Mouse (Mus musculus) midbrain, embryonic 14.5 days (tissue): ENCODE measurements at regions not wholly inside any gene's neighbourhood (a gene's known extent, or its start where the extent isn't known, plus 50 kb on each side); places are given as distances from the start of the nearest gene placed in this dataset. TPM values are rescaled to one million over a fixed set of nuclear protein-coding genes. Genes with fewer than 3 reads are reported as not detected.

Source experiments
- ATAC-seq: fragments of 200-750 bp; cut with Nextera tagmentation; 2 replicates; pipeline ENCODE4 v1.8.0; 2017; ENCODE audit warnings: moderate number of reproducible peaks, moderate library complexity; ENCODE audit not compliant: low FRiP score, low TSS enrichment
- DNase-seq: peaks from one replicate; pipeline ENCODE4 v3.0.0-alpha.2; 2015
- H3K27ac ChIP-seq: fragments of 300-500 bp; sonication (generic); replicated peaks from 2 replicates; pipeline ENCODE4 v1.5.1; 2014; ENCODE audit warnings: mild to moderate bottlenecking, low read depth, low read length, moderate library complexity
- H3K27me3 ChIP-seq: fragments of 300-500 bp; sonication (generic); 2 replicates; pipeline ENCODE4 v1.6.1; 2014; ENCODE audit warnings: low read length, control low read depth, mixed read lengths; ENCODE audit not compliant: control insufficient read depth, insufficient read depth
- H3K36me3 ChIP-seq: fragments of 300-500 bp; sonication (generic); 2 replicates; pipeline ENCODE4 v1.6.1; 2014; ENCODE audit warnings: low read length, control low read depth; ENCODE audit not compliant: control insufficient read depth, insufficient read depth
- H3K4me1 ChIP-seq: fragments of 300-500 bp; sonication (generic); 2 replicates; pipeline ENCODE4 v1.6.1; 2014; ENCODE audit warnings: mild to moderate bottlenecking, antibody characterized with exemption, low read length, control low read depth; ENCODE audit not compliant: control insufficient read depth, insufficient read depth
- H3K4me2 ChIP-seq: fragments of 300-500 bp; sonication (generic); 2 replicates; pipeline ENCODE4 v1.6.1; 2014; ENCODE audit warnings: mild to moderate bottlenecking, low read length, moderate library complexity
- H3K4me3 ChIP-seq: fragments of 300-500 bp; sonication (generic); replicated peaks from 2 replicates; pipeline ENCODE4 v1.5.1; 2014; ENCODE audit warnings: low read depth, low read length
- H3K9ac ChIP-seq: fragments of 300-500 bp; sonication (generic); replicated peaks from 2 replicates; pipeline ENCODE4 v1.6.1; 2014; ENCODE audit warnings: mild to moderate bottlenecking, low read length, moderate library complexity
- H3K9me3 ChIP-seq: fragments of 300-500 bp; sonication (generic); 2 replicates; pipeline ENCODE4 v1.6.1; 2016; ENCODE audit warnings: low read length, control low read depth, mixed read lengths; ENCODE audit not compliant: control insufficient read depth
- WGBS: fragments of 180-500 bp; shearing (Covaris S2); extraction: QIAGEN DNeasy Blood & Tissue Kit; methylation state at CpG from one replicate; pipeline ENCODE4 v1.1.7; 2014; 5-methylcytosine and 5-hydroxymethylcytosine counted together
- microRNA counts: library from miRNA; unstranded; fragments of <30 nt; microRNA quantifications from one replicate; lab custom pipeline; 2016
- microRNA-seq: library from miRNA; unstranded; fragments of <30 nt; microRNA quantifications from one replicate; pipeline ENCODE4, GENCODE M21; 2016

DNA sequence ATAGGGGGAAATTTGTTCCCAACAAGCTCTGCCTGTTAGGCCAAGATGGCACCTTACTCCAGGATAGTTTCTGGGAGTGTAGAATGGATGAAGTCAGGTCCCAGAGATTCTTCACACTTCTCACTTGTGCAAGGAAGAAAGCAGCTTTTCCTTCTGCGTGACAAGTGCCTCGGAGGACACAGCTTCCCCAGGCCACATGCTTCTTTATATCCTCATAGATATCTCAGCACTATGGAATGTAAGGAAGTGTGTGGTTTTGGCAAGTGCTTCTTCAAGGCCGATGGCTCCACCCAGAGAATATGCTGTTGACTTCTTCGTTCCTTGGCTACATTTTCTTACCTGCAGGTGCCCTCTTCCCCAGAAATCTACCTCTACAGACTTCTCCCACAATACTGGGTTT lies 51.9 kb upstream of the Il17a start:
- Histone ChIP-seq H3K36me3 (no peaks in the 10 kb centered on the region), H3K4me3 (no peak overlapping the region), H3K9ac (no peak overlapping the region), H3K27ac (no peak overlapping the region), H3K27me3 (no peaks in the 10 kb centered on the region), H3K9me3 (no peaks in the 10 kb centered on the region), H3K4me2 (no peak overlapping the region), H3K4me1 (no peaks in the 10 kb centered on the region)
- no peak for ATAC-seq
- no peak for DNase-seq
- 96% methylated on average over 4 of the region's 4 CpGs for WGBS

DNA sequence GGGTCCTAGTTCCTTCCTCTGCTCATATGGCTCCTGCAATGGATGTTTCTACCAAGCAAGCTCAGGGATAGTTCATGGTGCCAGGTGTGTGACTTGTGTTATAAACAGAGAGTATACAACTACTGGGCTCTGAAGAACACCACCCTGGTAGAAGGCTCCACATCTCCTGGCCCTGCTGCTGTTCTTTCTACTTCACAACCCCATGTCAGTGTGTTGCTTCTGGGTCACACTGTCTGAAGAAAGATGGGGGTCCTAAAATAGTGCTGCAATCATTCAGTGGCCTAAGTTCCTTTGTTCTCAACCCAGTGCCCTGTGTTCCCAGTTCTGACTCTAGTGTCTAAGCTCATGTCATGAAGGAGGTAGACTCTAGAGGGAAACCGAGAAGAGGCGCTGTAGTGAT lies 51.4 kb upstream of the Il17a start:
- no peak overlapping the region for H3K9ac ChIP-seq
- H3K4me2 ChIP-seq = no peak overlapping the region
- H3K4me3 ChIP-seq = no peak overlapping the region
- ATAC-seq = no peak
- H3K27me3 ChIP-seq = no peaks in the 10 kb centered on the region
- 94% methylated on average over 2 of the region's 2 CpGs for WGBS
- no peaks in the 10 kb centered on the region for H3K4me1 ChIP-seq
- H3K36me3 ChIP-seq = no peaks in the 10 kb centered on the region
- DNase-seq = no peak
- no peak overlapping the region for H3K27ac ChIP-seq
- no peaks in the 10 kb centered on the region for H3K9me3 ChIP-seq

DNA sequence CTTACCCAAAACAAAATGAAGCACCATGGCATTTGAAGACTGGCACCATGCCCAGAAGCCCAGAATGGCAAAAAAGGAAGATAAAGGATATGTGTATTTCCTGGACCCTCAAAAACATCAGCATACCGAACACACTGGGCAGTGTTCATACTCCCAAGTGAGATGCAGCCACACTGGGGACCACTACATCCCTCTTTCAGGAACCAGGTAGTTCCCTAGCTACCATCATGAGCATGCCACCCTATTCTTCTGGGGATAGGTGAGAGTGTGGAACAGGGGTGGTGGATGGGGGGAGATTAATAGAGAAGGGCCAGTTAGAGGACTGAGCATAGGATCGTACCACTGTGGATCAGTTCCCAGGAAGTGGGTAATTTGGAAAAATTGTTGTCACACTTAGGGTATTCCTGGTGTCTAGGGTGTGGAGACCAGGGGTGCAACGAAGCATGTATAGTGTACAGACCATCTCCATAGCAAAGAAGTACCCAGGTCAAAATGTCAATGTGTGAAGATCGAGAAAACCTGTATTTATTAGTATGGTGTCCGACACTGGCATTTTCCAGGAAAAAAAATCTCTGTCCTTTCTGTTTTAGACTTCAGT lies 50.9 kb upstream of the Il17a start:
- Histone ChIP-seq H3K4me1 (no peaks in the 10 kb centered on the region), H3K4me2 (no peak overlapping the region), H3K27me3 (no peaks in the 10 kb centered on the region), H3K9me3 (no peaks in the 10 kb centered on the region), H3K36me3 (no peaks in the 10 kb centered on the region), H3K4me3 (no peak overlapping the region), H3K9ac (no peak overlapping the region), H3K27ac (no peak overlapping the region)
- DNase-seq = no peak
- ATAC-seq = no peak
- WGBS = 87% methylated on average over 5 of the region's 5 CpGs

DNA sequence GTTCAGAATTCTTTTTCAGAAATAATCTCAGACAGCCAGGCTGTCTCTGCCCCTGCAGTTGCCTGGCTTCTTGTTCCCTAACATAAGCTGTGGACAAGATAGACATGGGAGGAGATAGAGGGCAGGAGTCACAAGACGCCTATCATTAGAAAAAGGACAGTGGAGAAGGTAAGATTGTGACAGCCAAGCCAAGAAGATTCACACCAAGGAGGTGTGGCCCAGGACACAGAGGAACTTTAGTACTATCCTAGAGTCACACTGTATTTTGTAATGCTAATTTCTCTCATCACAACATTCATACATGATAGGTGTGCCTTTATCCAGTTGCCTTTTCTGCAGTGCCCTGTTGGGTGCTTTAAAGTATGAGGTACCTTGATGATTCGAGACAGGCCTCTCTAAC lies 50.2 kb upstream of the Il17a start:
- WGBS = 87% methylated on average over 2 of the region's 2 CpGs

More for the DNA sequence above, 50.2 kb upstream of the Il17a start:
- H3K27me3 ChIP-seq = no peaks in the 10 kb centered on the region
- no peaks in the 10 kb centered on the region for H3K36me3 ChIP-seq
- no peak overlapping the region for H3K4me2 ChIP-seq
- no peaks in the 10 kb centered on the region for H3K4me1 ChIP-seq
- ATAC-seq (no peak), DNase-seq (no peak)
- no peaks in the 10 kb centered on the region for H3K9me3 ChIP-seq
- H3K4me3 ChIP-seq = no peak overlapping the region
- no peak overlapping the region for H3K27ac ChIP-seq
- no peak overlapping the region for H3K9ac ChIP-seq

MicroRNAs in the stretch of these regions (microRNA counts, 519-probe panel; counts per million panel counts)
- not detected for microRNA mmu-miR-206 (lab: Ali Mortazavi, UCI)

Small RNAs in the stretch of these regions (microRNA-seq; reads per million reads assigned to microRNA genes)
- gene Mir206 = 24.5 reads per million, percentile 43 among the genes with 10 or more reads in this experiment
